Mouse (Mus musculus) CH12F3 (cell line): ENCODE measurements around the gene Pth2r.

ENCODE experiments used
- in situ Hi-C: fragments of 300-500 bp; cut with MboI; formaldehyde crosslinking; loops from 2 replicates; pipeline ENCODE4 v1.14.3; 2020; ENCODE audit warnings: low sequenced_read_pairs

The Pth2r gene

GRCm38 (mm10) chr1:65281756-65282155, at the start of gene Pth2r:
Gene Pth2r (plus strand): TSS chr1:65282056.
- in situ Hi-C loops, result no loop called here

GRCm38 (mm10) chr1:65237712-65238111, 44.1 kb upstream of the Pth2r start:
- in situ Hi-C loops, result no loop called here

GRCm38 (mm10) chr1:65245637-65246036, 36.2 kb upstream of the Pth2r start:
- in situ Hi-C loops, result no loop called here

- in situ Hi-C loops, result no loop called here
Measured at GRCm38 (mm10) chr1:65280461-65280860, 1.4 kb upstream of the Pth2r start.

GRCm38 (mm10) chr1:65282766-65283165, 910 bp downstream of the Pth2r start:
- in situ Hi-C loops, result no loop called here

GRCm38 (mm10) chr1:65308476-65308875, 26.6 kb downstream of the Pth2r start:
- in situ Hi-C loops, result no loop called here

- in situ Hi-C loops, result no loop called here
Measured at GRCm38 (mm10) chr1:65311214-65311933, 29.5 kb downstream of the Pth2r start.

- in situ Hi-C loops, result no loop called here
Measured at GRCm38 (mm10) chr1:65312118-65312517, 30.3 kb downstream of the Pth2r start.

- in situ Hi-C loops, result no loop called here
Measured at GRCm38 (mm10) chr1:65312896-65313295, 31.0 kb downstream of the Pth2r start.

- in situ Hi-C loops, result no loop called here
Measured at GRCm38 (mm10) chr1:65314054-65315021, 32.5 kb downstream of the Pth2r start.

- in situ Hi-C loops, result no loop called here
Measured at GRCm38 (mm10) chr1:65315022-65315407, 33.2 kb downstream of the Pth2r start.

GRCm38 (mm10) chr1:65334026-65334425, 52.2 kb downstream of the Pth2r start:
- in situ Hi-C loops, result no loop called here

GRCm38 (mm10) chr1:65337768-65338167, 55.9 kb downstream of the Pth2r start:
- in situ Hi-C loops, result no loop called here

- in situ Hi-C loops, result no loop called here
Measured at GRCm38 (mm10) chr1:65340240-65340639, 58.4 kb downstream of the Pth2r start.

- in situ Hi-C loops, result no loop called here
Measured at GRCm38 (mm10) chr1:65352979-65353378, 71.1 kb downstream of the Pth2r start.

GRCm38 (mm10) chr1:65354153-65354552, 72.3 kb downstream of the Pth2r start:
- in situ Hi-C loops, result no loop called here

GRCm38 (mm10) chr1:65388328-65388727, 106.5 kb downstream of the Pth2r start:
- in situ Hi-C loops, result no loop called here

- in situ Hi-C loops, result no loop called here
Measured at GRCm38 (mm10) chr1:65389621-65390020, 107.8 kb downstream of the Pth2r start.

GRCm38 (mm10) chr1:65407441-65407840, 125.6 kb downstream of the Pth2r start:
- in situ Hi-C loops, result no loop called here

- in situ Hi-C loops, result no loop called here
Measured at GRCm38 (mm10) chr1:65420909-65421308, 139.1 kb downstream of the Pth2r start.

- in situ Hi-C loops, result no loop called here
Measured at GRCm38 (mm10) chr1:65422501-65423010, 140.7 kb downstream of the Pth2r start.
